Mouse (Mus musculus) c-Kit-positive CD71-positive TER-119-negative erythroid progenitor cells, embryonic 14.5 days (primary cell): ENCODE data around the gene Nol4l.
A peak's percentile ranks its signal among the peaks of the same experiment; 100 is the strongest.
"Not testable (repeated sequence)": the region's sequence is repeated elsewhere in the genome, so short reads cannot be mapped to it uniquely, and the experiment has no call there.

Source experiments
- DNase-seq: peaks from one replicate; pipeline ENCODE4 v3.0.0-alpha.2; 2013; ENCODE audit warnings: low read depth

The Nol4l gene

DNA sequence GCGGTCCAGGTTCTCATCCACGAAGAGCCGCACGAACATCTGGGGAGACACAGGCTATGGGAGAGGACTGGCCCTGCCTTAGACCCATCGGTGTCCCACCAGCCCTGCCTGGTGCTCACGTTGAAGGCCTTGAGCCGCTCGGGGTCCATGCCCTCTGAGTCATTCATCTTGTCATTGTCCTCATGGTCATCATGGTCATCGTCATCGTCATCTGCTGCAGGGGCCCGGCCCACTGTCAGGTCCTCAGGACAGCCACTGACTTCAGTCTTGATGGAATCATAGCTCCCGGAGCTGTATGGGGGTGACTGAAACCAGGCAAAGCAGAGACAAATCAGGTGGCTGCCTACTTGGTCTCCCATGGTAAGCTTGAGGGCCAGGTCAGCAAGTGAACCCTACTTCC is 111.9 kb downstream of the Nol4l start:
- no peak for DNase-seq

DNA sequence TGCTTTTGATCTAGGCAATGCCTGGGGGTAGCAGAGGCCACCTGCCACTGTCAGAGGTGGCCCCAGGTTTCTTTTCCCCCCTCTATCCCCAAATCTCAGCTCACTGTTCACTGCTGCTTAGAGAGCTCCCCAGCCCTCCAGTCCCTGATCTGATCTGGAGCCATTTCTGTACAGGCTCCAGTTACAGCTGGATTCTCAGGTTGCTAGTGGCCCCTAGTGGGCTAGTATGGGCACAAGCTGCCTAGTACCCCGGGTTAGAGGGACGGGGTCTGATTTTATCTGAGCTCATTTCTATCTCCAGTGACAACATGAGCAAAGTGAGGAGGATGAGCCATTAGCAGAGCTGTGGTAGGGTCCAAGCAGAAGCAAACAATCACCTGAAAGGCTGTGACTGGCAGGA is 115.2 kb downstream of the Nol4l start:
- no peak for DNase-seq

DNA sequence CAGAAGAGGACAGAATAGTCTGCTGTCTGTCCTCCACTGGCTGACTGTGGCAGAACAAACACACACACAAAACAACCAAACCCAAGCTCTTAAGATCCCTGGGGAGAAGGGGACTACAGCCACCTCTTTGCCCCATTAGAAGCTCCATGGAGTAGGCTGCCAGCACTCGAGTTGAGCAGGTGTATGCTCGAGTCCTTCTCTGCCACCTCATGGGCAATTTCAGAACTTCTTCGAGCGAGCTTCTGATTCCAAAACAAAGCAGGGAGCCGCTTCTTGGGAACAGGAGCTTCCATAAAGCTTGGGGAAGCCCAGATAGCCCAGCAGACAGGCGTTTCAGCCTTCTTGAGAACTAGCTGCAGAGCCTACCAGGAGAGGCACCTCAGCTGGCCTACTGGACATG is 117.2 kb downstream of the Nol4l start:
- no peak for DNase-seq

DNA sequence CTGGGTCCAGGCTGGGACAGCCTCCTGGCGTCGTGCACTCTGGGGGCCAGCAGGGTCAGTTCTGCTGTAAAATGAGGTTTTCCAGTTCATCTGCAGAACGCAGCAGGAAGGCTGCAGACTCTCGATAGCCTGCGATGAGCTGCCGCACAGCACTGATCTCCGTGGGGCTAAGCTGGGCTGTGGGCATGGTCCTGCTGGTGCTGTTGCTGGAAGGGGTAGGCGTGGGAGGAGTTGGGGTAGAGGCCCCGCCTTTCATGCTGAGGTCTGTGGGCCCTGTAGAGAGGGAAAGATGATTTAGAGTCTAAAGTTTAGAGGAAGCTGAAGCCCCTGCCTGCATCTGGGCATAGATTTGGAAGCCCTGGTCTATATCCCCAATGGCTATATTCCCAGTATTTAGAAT is 118.2 kb downstream of the Nol4l start:
- no peak for DNase-seq

DNA sequence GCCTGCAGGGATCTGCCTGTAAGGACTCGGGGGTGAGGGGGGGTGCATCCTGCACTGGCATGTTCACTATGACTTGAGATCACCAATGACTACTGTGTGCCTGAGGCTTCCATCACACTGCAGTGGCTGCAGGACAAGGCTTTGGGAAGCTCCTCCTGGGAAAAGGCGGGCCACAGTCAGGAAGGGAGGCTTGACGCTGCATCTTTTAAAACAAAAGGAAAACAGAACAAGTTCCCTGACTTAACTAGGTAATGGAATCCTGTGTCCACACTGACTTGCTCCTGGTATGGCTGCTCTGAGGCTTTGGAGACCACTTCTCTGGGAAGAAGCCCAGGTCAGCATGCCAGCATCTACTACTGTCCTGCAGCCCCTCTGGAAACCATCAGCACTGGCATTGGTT is 120.8 kb downstream of the Nol4l start:
- DNase-seq: no peak

DNA sequence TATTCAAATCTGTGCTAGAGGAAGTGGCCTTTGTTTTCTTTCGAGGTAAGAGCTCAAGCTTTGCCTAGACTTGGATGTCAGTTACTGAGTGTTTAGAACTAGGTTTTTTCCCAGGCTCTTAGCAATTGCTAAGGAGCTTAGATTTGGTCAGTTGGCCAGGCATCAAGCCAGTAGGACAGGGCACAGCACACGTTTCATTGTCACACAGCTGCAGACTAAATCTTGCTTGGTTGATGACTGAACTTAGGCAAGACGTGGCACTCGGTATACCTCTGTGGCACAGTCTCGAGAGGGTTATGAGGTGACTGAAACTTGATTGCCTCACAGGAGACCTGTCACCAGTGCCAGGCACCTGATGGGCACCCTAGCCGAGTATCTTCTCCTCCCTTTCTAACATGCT is 122.9 kb downstream of the Nol4l start:
- DNase-seq: no peak

DNA sequence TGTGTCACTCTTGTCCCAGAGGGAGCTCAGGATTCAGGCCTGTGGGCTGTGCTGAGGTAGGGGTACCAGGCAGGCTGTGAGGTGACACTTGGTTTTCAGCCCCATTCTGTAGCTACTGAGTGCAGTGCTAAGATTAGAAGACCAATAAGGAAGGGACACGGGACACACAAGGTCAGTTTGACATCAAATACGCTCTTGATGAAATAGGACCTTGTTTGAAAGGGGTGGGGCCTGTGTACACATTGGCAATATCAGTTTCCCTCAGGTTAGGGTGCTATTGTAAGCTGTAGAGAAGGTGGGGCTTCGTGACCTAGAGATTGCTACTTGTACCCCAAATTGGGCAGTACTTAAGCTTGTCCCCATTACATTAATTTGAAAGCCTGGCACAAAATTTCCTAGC is 124.9 kb downstream of the Nol4l start:
- DNase-seq: no peak

DNA sequence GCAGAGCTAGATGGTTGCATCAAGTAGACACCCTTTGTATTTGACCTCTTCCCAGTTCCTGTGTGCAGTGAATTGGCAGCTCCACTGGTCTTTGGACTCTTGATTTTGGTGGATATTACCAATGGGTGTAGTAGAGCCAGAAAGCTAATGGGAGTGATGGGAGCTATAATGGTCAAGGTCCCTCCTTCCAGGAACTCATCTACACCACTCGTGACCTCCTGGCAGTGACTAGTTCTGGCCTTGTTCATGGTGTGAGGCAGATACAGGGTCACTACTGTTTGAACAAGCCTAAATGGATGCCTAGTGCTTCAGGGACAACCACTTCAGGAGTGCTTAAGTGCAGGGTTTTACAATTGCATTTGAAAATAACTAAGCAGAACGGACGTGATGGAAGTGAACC is 125.7 kb downstream of the Nol4l start:
- DNase-seq: no peak

DNA sequence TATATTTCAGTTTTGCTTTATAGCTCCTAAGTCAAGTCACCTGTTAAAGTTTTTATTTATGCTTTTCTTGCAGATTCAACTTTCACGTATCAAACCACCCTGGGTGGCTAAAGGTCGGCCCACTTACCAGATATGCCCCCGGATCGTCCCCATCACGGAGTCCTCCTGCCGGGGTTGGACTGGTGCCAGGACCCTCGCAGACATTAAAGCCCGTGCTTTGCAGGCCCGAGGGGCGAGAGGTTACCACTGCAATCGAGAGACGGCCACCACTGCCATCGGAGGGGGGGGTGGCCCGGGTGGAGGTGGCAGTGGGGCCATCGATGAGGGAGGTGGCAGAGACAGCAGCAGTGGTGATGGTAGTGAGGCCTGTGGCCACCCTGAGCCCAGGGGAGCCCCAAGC is 130.6 kb downstream of the Nol4l start:
- DNase-seq: no peak

DNA sequence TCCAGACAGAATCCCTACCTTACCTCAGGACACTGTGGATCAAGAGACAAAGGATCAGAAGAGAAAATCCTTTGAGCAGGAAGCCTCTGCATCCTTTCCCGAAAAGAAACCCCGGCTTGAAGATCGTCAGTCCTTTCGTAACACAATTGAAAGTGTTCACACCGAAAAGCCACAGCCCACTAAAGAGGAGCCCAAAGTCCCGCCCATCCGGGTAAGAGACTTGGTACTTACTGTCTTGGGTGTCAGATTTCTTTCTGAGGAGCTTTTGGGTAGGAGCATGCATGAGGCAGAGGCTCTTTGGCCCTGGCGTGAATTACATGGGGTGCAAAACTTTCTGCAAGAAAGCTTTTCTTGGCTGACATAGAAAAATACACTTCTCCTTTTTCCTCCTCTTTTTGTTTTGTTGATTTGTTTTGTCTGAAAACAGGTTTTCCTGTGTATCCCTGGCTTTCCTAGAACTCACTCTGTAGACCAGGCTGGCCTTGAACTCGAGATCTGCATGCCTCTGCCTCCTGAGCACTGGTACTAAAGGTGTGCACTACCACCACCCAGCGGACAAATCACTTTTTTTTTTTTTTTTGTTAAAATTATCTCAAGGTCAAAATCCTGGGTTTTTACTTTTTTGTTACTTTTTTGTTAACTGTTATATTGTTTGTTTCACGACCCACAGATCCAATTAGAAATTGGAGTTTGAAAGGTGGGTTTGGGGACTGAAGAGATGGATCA is 131.8 kb downstream of the Nol4l start:
- DNase-seq: no peak

DNA sequence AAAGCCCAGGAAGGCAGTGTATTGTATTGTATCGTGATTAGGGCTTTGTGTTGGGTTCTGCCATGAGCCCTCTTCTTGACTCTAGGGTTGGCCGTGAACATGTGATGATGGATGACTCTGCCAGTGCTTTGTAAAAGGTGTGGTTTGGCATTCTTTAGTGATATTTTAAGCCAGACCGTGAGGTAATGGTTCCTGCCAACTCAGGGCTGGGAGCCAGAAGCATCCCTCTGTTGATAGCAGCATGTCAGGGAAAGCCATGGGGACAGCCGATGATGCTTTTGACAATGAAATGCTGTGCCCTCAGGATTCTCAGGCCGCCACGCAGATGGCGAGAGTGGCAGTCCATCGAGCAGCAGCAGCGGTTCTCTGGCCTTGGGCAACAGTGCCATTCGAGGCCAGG is 136.7 kb downstream of the Nol4l start:
- DNase-seq: no peak

DNA sequence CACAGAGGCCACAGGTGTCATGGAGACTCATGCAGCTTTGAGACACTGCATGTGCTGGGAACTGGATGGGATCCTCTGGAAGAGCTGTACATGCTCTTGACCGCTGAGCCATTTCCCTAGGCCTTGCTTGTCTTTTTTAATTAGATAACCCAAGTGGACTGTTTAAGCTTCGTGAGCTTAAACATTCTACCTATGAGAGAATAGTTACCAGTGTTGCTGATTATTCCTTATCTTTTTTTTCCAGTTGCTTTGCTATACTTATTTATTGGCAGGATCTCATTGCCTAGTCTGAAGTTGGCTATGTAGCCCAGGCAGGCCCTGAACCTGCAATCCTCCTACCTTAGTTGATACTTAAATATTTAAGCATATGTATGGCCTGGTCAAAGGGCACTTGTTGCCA is 139.9 kb downstream of the Nol4l start:
- peak; percentile 15 for DNase-seq

DNA sequence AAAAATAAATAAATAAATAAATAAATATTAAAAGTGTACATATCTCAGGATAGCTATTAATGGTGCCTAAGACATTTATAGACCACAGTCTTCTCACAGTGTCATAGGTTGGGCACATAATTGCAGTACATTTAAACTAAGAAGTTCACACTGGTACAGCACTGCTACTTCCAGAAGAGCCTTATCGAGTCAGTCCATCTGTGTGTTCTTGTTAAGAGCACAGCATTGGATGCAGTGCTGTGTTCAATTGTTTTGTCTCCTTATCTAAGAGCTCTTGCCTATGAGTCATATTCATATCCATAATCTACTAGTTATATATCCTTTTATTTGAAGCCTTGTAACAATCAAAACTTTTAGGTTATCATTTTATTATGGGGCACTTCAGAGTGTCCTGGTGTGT is 149.3 kb downstream of the Nol4l start:
- peak; percentile 60 for DNase-seq

DNA sequence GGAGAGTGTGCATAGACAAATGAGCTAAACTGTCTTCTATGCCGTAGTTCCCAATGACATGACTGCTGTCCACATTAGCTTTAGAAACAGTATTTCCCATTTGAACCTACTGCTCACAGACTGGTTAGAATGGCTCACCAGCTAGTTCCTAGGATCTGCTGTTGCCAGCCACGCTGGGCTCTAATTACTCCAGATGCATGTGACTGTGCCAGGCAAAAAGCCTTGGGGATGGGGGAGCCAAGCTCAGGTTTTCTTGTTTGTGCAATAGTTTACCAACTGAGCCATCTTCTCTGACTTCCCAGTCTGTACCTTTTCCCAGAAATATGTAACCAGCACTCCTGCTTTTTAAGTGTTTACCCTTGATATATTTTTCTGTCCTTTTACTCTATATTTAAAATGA is 154.4 kb downstream of the Nol4l start:
- DNase-seq: no peak

DNA sequence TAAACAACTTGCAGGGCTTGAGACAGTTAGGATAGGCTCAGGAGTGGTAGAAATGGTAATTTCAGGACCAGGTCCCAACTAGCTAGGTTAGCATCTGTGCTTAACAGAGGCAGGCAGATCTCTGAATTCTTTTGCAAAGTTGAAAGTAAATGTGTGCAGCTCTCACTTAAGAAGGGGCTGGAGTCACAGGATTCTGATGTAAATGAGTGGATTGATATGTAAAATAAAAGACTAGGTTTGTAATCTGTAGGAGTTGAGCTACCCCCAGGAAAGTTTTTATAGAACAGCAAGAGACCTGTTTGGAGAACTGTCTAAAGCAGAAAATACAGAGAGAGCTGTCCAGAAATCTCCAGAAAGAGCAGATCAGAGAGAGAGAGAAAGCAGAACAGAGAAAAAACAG is 158.9 kb downstream of the Nol4l start:
- DNase-seq: no peak

DNA sequence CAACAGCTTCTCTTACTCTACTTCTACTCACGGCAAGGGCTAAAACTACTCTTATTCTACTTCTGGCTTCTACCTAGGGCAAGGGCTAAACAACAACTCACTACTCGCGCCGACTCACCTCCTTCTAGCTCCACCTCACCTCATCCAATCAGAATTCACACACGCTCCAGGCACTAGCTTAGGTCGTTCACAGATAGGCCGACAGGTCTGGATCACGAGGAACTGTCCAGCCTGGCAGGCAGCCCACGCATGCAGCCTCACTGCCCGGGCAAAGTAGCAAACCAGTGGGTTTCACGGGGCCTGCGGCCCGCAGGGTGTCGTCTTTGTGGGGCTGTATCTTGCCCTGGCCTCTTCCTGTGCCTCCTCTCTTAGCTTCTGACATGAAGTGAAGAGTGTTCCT is 165.2 kb downstream of the Nol4l start:
- DNase-seq: not testable (repeated sequence)

DNA sequence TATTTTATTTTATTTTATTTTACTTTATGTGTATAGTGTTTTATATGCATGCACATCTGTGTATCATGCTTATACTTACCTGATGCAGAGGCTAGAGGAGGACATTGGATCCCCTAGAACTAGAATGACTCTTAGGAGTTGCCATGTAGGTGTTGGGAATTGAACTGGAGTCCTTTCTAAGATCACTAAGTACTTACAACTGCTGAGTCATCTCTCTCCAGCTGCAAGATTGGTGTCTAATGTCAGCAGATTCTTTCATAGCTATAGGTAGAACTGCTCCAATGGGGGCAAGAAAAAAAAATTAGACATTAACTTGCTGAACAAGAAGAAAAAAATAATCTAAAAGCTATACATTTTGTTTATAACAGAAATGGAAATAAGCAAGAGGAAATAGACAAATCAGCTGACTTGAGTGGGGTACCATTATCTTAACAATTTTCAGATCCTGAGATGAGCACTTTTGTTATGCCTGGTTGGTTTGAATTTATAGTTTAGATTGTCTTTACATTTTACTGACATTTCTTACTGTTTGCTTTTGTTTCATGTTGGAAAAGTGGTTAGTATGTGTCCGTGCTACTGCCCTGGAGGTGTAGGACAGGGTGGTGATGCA is 168.6 kb downstream of the Nol4l start:
- no peak for DNase-seq
